Mouse (Mus musculus): ENCODE measurements around the gene Arrb1. TPM values are rescaled to one million over a fixed set of nuclear protein-coding genes. Genes with fewer than 3 reads are reported as not detected.
A peak's percentile ranks its signal among the peaks of the same experiment; 100 is the strongest.
"Not testable (repeated sequence)": the region's sequence is repeated elsewhere in the genome, so short reads cannot be mapped to it uniquely, and the experiment has no call there.

Arrb1 gene
- total RNA-seq (2021), result 10 to 100 TPM; 38.7 to 62.2 TPM
- 19.0 and 19.3 TPM in 2 replicates for polyA plus RNA-seq (2012; rRNA removed)
- long read RNA-seq, partial matches to known transcripts, result 0 of 8 reads
- long read RNA-seq, other reads (novel, unspliced or antisense), result 7 of 8 reads

DNA sequence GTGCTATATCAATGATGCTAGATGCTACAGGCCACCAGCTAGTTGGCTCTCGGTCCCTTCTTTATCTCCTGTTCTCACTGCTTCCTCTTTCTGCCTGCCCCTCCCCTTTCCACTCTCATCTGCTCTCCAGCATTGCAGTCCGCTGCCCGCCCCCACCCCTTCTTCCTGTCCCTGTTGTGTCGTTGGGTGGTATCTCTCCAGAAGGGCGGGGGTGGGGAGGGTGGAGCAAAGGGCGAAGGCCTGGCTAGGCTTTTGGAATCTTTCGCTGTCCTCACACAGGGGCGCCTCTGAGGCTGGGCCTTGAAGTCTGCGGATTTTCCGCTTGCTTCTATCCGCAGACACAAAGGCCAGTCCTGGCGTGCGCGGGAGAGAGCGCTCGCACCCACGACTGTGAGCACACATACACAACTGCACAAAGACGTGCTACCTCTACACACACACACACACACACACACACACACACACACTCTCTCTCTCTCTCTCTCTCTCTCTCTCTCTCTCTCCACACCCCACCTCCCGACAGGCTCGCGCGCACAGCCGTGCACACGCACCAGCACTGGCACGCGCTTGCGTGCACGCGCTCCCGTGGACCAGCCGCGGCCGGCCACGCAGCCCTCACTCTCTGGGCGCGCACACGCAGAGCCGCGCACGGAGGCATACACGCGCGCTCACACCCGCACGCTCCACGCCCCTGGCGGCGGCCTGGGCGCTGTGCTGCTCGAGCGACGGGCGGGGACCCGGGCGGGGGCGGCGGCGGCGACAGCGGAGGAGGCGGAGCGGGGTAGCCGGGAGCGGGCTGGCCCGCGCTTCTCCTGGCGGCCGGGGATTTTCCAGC lies at the start of gene Arrb1:
Gene Arrb1, plus strand, starts transcription at position 566 of the 835 bp plus-strand sequence.
- peak; percentile 92 for DNase-seq

DNA sequence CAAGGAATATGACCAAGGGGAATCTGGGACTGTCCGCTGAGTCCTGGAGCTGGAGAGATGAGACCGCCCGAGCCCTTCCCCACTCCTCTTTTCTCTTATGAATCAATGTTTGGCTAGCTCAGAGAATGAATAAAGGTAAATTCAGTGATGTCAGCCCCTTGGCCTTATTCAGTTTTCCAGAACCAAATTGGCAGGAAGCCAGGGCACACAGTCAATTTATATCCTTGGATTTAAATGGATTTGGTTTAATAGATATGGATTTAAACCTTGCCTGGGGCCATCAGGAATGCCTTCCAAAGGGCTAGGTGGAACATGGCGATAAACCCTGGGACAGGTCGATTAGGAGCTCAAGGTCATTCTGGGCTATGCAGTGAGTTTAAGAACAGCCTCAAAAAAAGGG lies 45.6 kb upstream of the Arrb1 start:
- no peak for DNase-seq

DNA sequence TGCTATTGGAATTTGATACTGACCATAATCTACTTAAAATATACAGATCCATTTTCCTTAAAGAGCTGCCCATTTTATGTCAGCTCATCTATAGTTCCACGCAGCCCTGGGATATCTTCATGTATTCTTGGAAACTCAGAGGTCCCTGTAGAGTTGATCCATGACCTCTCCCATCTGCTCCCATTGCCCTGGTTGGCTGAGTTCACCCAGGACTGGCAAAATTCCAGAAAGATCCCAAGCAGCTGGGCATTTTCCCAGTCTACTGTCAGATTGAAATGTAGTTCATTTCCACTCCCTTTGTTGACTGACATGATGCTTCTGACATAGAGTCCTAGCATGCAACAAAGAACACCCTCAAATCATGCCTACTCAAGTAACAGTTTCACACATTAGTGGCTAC lies 36.1 kb upstream of the Arrb1 start:
- DNase-seq, result no peak

DNA sequence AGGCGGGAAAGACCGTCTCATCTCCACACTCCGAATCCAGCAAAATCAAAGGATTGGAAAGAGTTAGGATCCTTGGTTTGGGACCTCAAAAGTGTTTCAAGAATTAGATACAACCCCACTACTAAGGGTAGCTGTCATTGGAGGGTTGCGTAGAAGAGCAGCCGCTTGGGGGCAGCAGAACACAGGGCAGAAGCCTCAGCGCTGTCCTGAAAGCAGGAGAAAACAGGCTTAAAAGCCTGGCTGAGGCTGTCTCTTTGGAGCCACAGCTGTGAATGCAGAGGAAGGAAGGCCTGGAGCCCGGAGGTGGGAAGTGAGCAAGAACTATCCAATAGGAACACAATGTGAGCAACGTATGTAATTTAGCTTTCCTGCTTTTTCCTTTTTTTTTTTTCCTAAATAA lies 35.1 kb upstream of the Arrb1 start:
- peak; percentile 79 for DNase-seq

DNA sequence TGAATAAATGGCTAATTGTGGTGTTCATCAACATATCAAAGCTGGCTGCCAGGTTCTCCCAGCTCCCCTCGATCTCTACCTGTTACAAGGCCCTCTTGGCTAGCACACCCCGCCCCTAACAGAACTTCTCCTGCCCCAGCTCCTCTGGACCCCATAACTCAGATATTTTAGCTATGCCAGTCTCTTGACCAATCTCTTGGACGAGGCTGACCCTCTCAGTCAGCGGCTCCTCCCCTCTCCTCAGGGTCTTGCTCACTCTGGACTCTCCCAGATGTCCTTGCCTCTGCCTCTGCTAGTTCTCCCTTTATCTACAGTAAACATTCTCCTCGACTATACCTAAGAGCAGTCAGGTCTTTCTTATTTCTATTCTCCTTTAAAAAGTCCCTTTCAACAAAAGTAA lies 34.6 kb upstream of the Arrb1 start:
- DNase-seq, result no peak

DNA sequence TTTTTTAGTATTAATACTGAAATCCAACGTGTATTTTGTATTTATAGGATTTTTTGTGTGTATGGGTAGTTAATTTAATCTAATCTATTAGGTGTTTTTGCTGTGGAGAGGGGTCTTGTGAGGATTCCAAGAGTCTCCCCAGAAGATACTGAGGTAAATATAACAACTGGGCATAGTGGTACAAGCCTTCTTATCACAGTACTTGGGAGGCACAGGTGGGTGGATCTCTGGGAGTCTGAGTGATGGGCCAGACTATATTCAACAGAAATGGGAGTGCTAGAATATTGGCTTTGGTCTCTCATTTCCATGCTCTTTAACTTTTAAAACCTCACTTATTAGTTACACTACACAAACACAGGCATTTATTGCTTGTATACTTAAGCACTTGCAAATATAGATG lies 34.1 kb upstream of the Arrb1 start:
- DNase-seq, result no peak

DNA sequence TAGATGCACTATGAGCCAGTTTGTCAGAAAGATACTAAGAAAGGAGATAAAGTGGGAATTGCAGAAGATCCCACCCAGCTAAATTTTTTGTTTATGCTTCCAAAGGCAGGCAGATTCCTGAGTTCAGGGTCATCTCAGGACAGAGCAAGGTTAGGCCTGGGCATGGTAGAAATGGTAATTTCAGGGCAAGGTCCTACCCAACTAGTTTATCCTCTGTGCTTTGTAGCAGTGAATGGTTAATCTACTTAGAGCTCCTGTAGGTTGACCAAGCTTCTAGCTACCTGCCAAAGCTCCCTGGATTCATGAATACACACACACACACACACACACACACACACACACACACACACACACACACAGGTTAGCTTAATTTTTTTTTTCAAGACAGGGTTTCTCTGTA lies 30.7 kb upstream of the Arrb1 start:
- DNase-seq, result no peak

DNA sequence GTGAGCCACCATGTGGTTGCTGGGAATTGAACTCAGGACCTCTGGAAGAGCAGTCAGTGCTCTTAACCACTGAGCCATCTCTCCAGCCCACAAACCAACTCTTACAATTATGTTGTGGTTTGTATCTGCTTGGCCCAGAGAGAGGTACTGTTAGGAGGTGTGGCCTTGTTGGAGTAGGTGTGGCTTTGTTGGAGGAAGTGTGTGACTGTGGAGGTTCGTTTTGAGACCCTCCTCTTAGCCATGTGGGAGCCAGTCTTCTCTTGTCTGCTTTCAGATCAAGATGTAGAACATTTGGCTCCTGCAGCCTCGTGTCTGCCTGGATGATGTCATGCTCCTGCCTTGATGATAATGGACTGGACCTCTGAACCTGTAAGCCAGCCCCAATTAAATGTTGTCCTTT lies 27.1 kb upstream of the Arrb1 start:
- DNase-seq, result not testable (repeated sequence)

DNA sequence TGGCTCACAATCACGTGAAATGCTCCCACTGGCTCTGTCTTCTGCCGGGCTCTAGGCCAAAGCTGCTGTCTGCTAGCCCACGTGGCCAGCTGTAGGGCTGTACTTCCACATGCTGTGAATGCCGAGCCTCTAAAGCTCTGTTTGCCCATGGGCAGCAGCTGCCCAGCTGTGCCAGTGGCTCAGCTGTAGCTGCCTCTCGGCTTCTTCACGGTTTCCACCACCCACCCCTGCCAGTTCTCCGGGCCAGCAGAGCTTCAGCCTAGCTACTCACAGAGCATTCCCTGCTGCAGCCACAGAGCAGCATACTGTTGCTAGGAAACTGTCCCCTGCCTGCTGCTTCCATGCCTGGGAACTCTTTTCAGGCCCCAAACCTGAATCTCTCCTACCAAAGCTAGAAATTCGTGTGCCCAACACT lies 25.2 kb upstream of the Arrb1 start:
- DNase-seq, result peak; percentile 55

DNA sequence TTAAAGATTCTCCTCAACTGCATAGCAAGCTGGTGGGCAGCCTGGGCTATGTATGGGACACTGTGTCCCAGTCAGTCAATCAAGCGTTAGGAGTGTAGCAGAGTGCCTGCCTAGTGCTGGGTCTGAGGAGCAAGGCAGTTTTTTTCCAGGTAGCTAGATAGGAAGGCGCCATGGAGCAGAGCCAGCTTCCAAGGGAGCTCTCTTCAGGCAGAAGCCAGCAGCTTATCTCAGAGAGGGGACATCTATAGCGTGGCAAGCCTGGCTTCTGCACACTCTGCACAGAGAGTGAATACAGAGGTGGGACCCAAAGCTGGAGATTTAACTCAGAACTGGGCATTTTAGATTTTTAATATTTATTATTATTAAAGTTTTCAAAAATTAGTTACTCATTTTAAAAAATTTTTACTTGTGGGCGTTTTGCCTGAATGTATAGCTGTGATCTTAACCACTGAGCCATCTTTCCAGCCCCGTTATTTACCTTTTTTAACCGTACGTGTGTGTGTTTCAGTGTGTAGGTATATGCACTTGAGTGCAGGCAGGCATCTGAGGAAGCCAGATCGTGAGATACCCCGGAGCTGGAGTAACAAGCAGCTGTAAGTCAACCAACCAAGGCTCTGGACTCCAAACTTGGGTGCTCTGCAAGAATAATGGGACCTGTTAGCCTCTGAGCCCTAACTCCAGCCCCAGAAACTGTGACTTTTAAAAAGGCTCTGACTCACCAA lies 19.0 kb upstream of the Arrb1 start:
- DNase-seq, result peak; percentile 20

DNA sequence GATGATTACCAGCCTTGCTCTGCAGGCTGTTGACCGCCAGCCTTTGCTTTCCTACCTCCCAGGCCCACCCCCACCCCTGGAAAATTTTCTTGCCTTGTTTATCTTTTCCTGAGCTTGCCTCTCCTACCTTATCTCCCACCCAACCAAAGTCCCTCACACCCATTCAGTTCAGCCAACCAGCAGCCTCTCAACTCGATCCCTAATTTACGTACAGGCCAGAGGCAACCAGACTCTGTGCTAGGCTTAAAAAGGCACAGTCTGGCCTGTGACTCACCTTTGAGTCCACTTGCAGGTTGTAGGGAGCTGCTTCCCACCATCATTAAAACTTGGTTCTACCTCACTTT lies 18.5 kb upstream of the Arrb1 start:
- DNase-seq, result no peak

DNA sequence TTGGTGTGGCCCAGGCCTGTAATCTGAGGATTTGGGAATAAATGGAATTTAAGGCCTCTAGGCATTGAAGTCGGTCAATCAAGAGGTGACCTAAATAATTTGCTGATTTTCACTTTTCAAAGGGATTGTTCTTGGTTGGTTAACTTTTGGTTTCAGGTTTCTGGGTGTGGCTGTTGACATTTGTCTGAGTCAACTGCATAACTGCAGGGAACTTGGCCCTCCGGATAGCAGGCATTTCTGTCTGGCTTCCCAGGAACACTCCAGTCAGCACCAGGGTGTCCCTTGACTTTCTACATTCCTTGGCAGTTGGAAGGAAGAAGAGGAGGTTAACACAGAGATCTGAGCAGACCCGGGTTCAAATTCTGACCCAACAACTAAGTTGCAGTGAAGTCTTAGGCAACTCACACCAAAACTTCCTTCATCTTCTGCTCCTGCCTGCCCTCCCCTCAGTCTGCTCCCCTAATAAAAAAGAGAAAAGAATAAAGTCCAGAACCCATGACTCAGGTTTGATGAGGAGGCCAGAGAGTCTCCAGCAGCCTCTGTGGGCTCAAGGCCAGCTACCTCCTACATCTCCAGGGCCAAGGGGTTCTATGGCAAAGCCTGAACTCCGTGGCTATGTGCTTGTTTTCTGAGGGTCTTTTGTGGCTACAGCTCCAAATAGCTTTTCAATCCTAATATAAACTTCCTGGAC lies 16.2 kb upstream of the Arrb1 start:
- no peak for DNase-seq

DNA sequence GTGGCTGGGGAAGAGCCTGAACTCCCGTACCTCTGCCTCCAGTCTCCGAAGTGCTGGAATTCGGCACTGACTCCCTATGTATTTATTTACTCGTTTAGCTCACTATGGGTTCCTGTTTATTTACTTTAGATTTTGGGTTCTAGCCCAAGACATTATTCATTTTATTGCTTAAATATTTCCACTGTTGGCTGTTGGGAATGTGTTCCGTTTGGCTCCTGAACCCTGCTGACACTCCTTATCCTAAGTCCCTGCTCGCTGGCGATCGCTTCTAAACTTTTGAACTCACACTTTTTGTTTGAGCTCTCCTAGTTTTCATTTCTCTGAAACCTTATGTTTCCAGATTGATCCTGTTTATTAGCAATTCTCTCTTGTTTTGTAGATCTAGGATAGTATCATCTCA lies 12.1 kb upstream of the Arrb1 start:
- DNase-seq, result no peak

DNA sequence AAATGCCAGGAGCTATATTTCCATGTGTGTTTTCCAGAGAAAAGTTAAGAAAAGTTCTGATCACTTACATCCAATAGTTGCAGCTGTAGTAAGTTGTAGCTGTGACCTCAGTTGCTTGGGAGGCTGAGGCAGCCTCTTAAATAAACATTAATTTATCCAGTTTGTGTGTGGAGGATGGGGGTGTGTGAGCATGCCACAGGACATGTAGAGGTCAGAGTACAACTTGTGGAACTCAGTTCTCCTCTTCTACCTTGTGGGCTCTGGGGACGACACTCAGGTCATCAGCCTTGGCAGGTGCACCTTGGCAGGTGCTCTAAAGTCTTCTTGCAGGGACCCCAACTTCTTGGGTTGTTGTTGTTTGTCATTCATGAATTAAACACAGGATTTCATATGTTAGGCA lies 11.4 kb upstream of the Arrb1 start:
- no peak for DNase-seq

DNA sequence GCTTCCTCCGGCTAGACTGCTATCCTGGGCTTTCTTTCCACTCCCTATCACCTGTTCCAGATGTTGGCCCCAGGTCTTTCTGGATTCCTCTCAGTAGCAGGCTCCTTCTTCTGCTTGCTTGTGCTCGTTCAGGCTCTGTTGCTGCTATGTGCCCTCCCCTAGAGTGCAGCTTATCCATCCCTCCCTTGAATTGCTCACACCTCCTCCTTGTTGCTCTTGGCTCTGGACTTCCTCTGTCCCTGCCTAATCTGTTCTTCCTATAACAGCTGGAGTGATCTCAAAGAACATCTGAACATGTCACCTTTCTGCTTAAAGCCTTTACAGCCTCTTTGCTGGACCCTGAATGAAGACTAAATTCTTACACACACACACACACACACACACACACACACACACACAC lies 6.7 kb upstream of the Arrb1 start:
- no peak for DNase-seq

DNA sequence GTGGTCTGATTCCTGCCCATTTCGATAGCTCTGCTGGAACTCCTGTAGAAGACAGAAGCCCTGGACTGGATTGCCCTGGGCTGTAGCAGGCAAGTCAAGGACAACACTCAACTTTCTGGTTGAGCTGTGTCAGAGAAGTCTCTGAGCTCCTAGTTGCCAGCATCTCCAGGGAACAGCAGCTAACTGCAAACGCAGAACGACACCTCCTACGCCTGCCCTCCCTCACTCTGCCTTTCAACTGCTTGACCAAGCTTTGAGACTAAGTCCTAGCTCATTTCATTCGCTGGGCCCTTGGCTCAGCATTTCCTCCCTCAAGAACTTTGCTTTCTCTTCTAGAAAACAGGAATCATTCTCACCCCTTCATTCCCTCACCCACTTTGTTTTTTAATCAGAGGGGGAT lies 5.9 kb upstream of the Arrb1 start:
- no peak for DNase-seq

DNA sequence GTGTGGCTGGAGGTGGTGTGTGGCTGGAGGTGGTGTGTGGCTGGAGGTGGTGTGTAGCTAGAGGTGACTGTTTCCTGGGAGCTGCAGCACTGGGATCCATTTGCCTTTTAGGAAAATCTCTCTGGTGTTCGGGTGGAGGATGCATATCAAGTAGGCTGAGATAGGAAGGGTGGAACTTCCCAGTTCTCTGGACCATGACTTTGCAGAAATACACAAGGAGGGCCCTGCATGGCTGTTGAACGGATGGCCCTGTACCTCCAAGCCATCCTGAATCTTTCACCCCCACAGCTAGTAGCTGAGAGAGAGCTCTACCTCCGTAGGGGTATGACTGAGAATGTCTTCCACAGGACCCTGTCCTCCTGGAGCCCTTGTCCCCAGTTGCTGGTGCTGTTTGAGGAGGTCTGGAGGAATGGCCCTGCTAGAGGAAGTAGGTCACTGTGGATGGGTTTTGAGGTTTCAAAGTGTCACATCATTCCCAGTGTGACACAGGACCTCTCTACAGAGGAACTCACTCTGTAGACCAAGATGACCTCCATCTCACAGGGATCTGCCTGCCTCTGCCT lies 3.8 kb upstream of the Arrb1 start:
- DNase-seq, result no peak

DNA sequence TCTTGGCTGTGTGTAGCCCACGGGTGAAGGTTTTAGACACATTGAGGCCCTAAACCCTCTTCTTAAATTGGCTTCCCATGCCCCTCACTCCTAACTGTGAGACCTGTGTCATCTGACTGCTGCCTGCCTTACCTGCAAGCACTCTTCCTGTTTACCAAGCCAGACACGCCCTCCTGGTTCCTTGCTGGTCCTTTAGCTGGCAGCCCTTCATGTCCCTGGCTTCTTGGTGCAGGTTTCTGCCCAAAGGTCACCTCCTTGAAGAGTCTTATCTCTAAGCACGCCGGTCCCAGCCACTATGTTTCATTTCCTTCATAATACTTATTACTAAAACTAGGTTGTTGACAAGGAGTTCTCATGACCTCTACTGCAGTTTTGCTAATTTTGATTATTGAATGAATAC lies 2.7 kb upstream of the Arrb1 start:
- no peak for DNase-seq

DNA sequence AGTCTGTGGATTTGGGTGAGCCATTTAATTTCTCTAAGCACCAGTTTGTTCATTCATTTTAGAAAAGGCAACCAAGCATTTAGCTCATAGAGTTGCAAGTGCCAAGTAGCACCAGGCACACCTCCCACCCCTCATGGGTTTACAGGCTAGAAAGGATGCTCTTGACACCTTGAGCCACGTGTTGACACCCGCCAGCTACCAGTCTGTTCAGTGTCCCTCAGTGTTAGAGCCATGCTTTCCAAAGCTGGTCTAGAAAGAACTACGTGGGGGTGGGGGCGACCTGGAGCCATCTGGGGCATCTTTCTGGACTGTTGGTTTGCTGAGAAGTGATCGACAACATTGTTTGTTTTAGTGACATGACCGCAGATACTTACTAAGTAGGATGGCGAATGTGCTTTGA lies 1.7 kb upstream of the Arrb1 start:
- no peak for DNase-seq

DNA sequence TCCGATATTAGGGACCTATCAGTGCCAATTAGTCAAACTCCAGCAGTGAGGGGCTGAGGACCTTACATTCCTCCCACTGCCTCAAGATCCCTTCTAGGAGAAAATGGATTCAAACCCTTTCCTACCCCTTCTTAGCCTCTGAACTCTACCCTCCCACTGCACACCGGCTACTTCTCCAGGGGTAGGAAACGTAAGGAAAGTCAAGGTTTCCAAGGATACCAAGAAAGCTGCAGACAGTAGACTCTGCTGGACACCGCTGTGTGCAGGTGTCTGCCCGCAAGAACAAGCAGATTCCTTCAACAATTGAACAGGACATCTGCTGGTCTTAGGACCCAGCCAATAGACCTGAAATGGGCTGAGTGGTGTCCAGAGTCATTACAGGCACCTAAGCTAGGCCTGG lies 765 bp upstream of the Arrb1 start:
- no peak for DNase-seq

DNA sequence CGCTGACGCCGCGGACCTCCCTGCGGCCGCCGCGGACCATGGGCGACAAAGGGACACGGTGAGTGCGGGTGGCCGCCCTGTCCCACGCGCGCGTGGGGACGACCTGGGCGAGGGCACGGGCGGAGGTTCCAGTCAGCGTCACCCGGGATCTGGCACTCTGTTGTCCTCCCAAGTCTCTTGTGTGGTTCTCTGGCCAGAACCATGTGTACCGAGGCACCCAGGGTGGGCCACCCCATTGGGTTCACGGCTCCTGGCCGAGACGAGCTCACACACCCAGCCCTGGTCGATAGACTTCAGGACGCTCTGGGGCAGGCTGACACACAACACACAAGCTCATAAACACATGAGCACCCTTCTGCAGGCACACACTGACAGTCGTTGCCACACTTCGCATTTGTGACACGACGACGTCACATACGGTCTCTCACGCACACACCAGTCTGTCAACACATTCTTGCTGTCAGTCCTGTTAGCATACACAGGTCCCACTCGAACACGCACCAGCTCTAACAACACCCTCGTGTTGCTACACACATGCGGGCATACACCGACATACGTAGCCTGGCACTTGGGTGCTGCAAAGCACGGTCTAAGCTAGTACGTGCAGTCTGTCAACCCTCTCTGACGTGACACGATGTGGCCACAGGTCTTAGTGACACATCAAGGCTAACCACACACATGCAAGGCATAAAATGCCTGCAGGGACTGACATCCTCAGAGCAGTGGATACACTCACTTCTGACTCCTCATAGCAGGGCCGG lies 655 bp downstream of the Arrb1 start:
- DNase-seq, result peak; percentile 68
